Mouse (Mus musculus): ENCODE measurements around the gene Hmgb1.

- TF ChIP-seq CTCF (conservative IDR thresholded peaks at IDR 0.05; ENCODE audit: low read length) (no peak), NANOG (IDR thresholded peaks at IDR 0.05; ENCODE audit: borderline replicate concordance, low read length) (no peak), POU5F1 (IDR thresholded peaks at IDR 0.05; ENCODE audit: borderline replicate concordance, low read length) (no peak)
Measured at GRCm38 (mm10) chr5:149174527-149174926, 9.8 kb downstream of the Hmgb1 start.
